Mouse (Mus musculus): ENCODE data around the gene Baz1b. TPM values are rescaled to one million over a fixed set of nuclear protein-coding genes. Genes with fewer than 3 reads are reported as not detected.

Baz1b gene
- 39.9 TPM for polyA plus RNA-seq (2012; fragmentation: generic; extraction: Trizol)
- long read RNA-seq, experiment 1, partial matches to known transcripts, result 16 of 31 reads
- long read RNA-seq, experiment 1, other reads (novel, unspliced or antisense), result 15 of 31 reads
- long read RNA-seq, experiment 2, full-length matches to known transcripts, result 27 of 312 reads
- long read RNA-seq, experiment 2, partial matches to known transcripts, result 267 of 312 reads
- long read RNA-seq, experiment 2, other reads (novel, unspliced or antisense), result 18 of 312 reads

GRCm38 (mm10) chr5:135186621-135187348, at the start of gene Baz1b:
TSS of gene Baz1b (plus strand) at chr5:135187264.
- H3K27me3 ChIP-seq (ENCODE audit: control insufficient read depth, insufficient read depth, insufficient read length), result no peaks in the 10 kb centered on the region
- peak; percentile 80 for TF ChIP-seq CEBPB (IDR thresholded peaks at IDR 0.05; ENCODE audit: low read depth)
- no peak for TF ChIP-seq CTCF (IDR thresholded peaks at IDR 0.05; ENCODE audit: control insufficient read depth, insufficient read depth, insufficient read length)
- peak within 1 kb of the TSS; percentile 79 for H3K4me3 ChIP-seq (ENCODE audit: insufficient read depth, poor library complexity, severe bottlenecking)
- H3K79me3 ChIP-seq (ENCODE audit: low read depth), result peaks cover 41% of the 10 kb centered on the region
- peak within 1 kb of the TSS; percentile 96 for H3ac ChIP-seq (ENCODE audit: control insufficient read depth, insufficient read length, low read depth)
- H3K36me3 ChIP-seq (ENCODE audit: control insufficient read depth, insufficient read depth), result peaks cover 24% of the 10 kb centered on the region
- peaks cover 46% of the 10 kb centered on the region for H3K79me2 ChIP-seq (ENCODE audit: control insufficient read depth, insufficient read depth)

GRCm38 (mm10) chr5:135139881-135140280, 47.2 kb upstream of the Baz1b start:
- no peaks in the 10 kb centered on the region for H3K79me3 ChIP-seq (ENCODE audit: low read depth)
- H3ac ChIP-seq (ENCODE audit: control insufficient read depth, insufficient read length, low read depth), result no peak overlapping the region
- H3K36me3 ChIP-seq (ENCODE audit: control insufficient read depth, insufficient read depth), result no peaks in the 10 kb centered on the region
- no peak overlapping the region for H3K4me3 ChIP-seq (ENCODE audit: insufficient read depth, poor library complexity, severe bottlenecking)
- peaks cover 21% of the 10 kb centered on the region for H3K27me3 ChIP-seq (ENCODE audit: control insufficient read depth, insufficient read depth, insufficient read length)
- TF ChIP-seq FOSL1 (IDR thresholded peaks at IDR 0.05; ENCODE audit: insufficient read depth, low read length, poor library complexity, severe bottlenecking) (no peak), CEBPB (IDR thresholded peaks at IDR 0.05; ENCODE audit: low read depth) (no peak), MYOD1 (IDR thresholded peaks at IDR 0.05; ENCODE audit: control insufficient read depth, insufficient read length, low read depth) (no peak), USF1 (IDR thresholded peaks at IDR 0.05; ENCODE audit: low read depth) (no peak), CTCF (IDR thresholded peaks at IDR 0.05; ENCODE audit: control insufficient read depth, insufficient read depth, insufficient read length) (no peak), MYOG (IDR thresholded peaks at IDR 0.05; ENCODE audit: control insufficient read depth, extremely low read depth, insufficient read length) (no peak), MAX (IDR thresholded peaks at IDR 0.05) (no peak)
- H3K79me2 ChIP-seq (ENCODE audit: control insufficient read depth, insufficient read depth), result no peaks in the 10 kb centered on the region

GRCm38 (mm10) chr5:135144469-135144868, 42.6 kb upstream of the Baz1b start:
- H3K4me3 ChIP-seq (ENCODE audit: insufficient read depth, poor library complexity, severe bottlenecking), result no peak overlapping the region
- no peaks in the 10 kb centered on the region for H3K36me3 ChIP-seq (ENCODE audit: control insufficient read depth, insufficient read depth)
- H3K27me3 ChIP-seq (ENCODE audit: control insufficient read depth, insufficient read depth, insufficient read length), result peaks cover 21% of the 10 kb centered on the region
- no peak for TF ChIP-seq MYOD1 (IDR thresholded peaks at IDR 0.05; ENCODE audit: control insufficient read depth, insufficient read length, low read depth)
- no peak for TF ChIP-seq MAX (IDR thresholded peaks at IDR 0.05)
- TF ChIP-seq CEBPB (IDR thresholded peaks at IDR 0.05; ENCODE audit: low read depth), result no peak
- no peak for TF ChIP-seq CTCF (IDR thresholded peaks at IDR 0.05; ENCODE audit: control insufficient read depth, insufficient read depth, insufficient read length)
- TF ChIP-seq FOSL1 (IDR thresholded peaks at IDR 0.05; ENCODE audit: insufficient read depth, low read length, poor library complexity, severe bottlenecking), result no peak
- TF ChIP-seq USF1 (IDR thresholded peaks at IDR 0.05; ENCODE audit: low read depth), result no peak
- TF ChIP-seq MYOG (IDR thresholded peaks at IDR 0.05; ENCODE audit: control insufficient read depth, extremely low read depth, insufficient read length), result no peak
- H3K79me3 ChIP-seq (ENCODE audit: low read depth), result no peaks in the 10 kb centered on the region
- no peak overlapping the region for H3ac ChIP-seq (ENCODE audit: control insufficient read depth, insufficient read length, low read depth)
- no peaks in the 10 kb centered on the region for H3K79me2 ChIP-seq (ENCODE audit: control insufficient read depth, insufficient read depth)

- H3ac ChIP-seq (ENCODE audit: control insufficient read depth, insufficient read length, low read depth), result no peak overlapping the region
- peaks cover 10% of the 10 kb centered on the region for H3K79me2 ChIP-seq (ENCODE audit: control insufficient read depth, insufficient read depth)
- H3K79me3 ChIP-seq (ENCODE audit: low read depth), result peaks cover 4% of the 10 kb centered on the region
- no peak for TF ChIP-seq CTCF (IDR thresholded peaks at IDR 0.05; ENCODE audit: control insufficient read depth, insufficient read depth, insufficient read length)
- no peak for TF ChIP-seq MYOD1 (IDR thresholded peaks at IDR 0.05; ENCODE audit: control insufficient read depth, insufficient read length, low read depth)
- TF ChIP-seq CEBPB (IDR thresholded peaks at IDR 0.05; ENCODE audit: low read depth), result no peak
- no peak for TF ChIP-seq USF1 (IDR thresholded peaks at IDR 0.05; ENCODE audit: low read depth)
- no peak for TF ChIP-seq FOSL1 (IDR thresholded peaks at IDR 0.05; ENCODE audit: insufficient read depth, low read length, poor library complexity, severe bottlenecking)
- TF ChIP-seq MYOG (IDR thresholded peaks at IDR 0.05; ENCODE audit: control insufficient read depth, extremely low read depth, insufficient read length), result no peak
- no peak for TF ChIP-seq MAX (IDR thresholded peaks at IDR 0.05)
- H3K36me3 ChIP-seq (ENCODE audit: control insufficient read depth, insufficient read depth), result no peaks in the 10 kb centered on the region
- H3K27me3 ChIP-seq (ENCODE audit: control insufficient read depth, insufficient read depth, insufficient read length), result peaks cover 21% of the 10 kb centered on the region
- no peak overlapping the region for H3K4me3 ChIP-seq (ENCODE audit: insufficient read depth, poor library complexity, severe bottlenecking)
Measured at GRCm38 (mm10) chr5:135145532-135145931, 41.5 kb upstream of the Baz1b start.

GRCm38 (mm10) chr5:135145955-135146354, 41.1 kb upstream of the Baz1b start:
- TF ChIP-seq MAX (IDR thresholded peaks at IDR 0.05) (no peak), MYOD1 (IDR thresholded peaks at IDR 0.05; ENCODE audit: control insufficient read depth, insufficient read length, low read depth) (no peak), FOSL1 (IDR thresholded peaks at IDR 0.05; ENCODE audit: insufficient read depth, low read length, poor library complexity, severe bottlenecking) (no peak), CTCF (IDR thresholded peaks at IDR 0.05; ENCODE audit: control insufficient read depth, insufficient read depth, insufficient read length) (no peak), USF1 (IDR thresholded peaks at IDR 0.05; ENCODE audit: low read depth) (no peak), CEBPB (IDR thresholded peaks at IDR 0.05; ENCODE audit: low read depth) (no peak), MYOG (IDR thresholded peaks at IDR 0.05; ENCODE audit: control insufficient read depth, extremely low read depth, insufficient read length) (no peak)
- Histone ChIP-seq H3K4me3 (ENCODE audit: insufficient read depth, poor library complexity, severe bottlenecking) (no peak overlapping the region), H3K36me3 (ENCODE audit: control insufficient read depth, insufficient read depth) (no peaks in the 10 kb centered on the region)

More at GRCm38 (mm10) chr5:135145955-135146354, 41.1 kb upstream of the Baz1b start:
- no peak overlapping the region for H3ac ChIP-seq (ENCODE audit: control insufficient read depth, insufficient read length, low read depth)
- peaks cover 14% of the 10 kb centered on the region for H3K79me2 ChIP-seq (ENCODE audit: control insufficient read depth, insufficient read depth)
- peaks cover 6% of the 10 kb centered on the region for H3K79me3 ChIP-seq (ENCODE audit: low read depth)
- H3K27me3 ChIP-seq (ENCODE audit: control insufficient read depth, insufficient read depth, insufficient read length), result peaks cover 21% of the 10 kb centered on the region

Measured in C2C12 (cell line).